Mouse (Mus musculus) lung, embryonic 14.5 days (tissue): ENCODE measurements at regions not wholly inside any gene's neighbourhood (a gene's known extent, or its start where the extent isn't known, plus 50 kb on each side); places are given as distances from the start of the nearest gene placed in this dataset.

ENCODE experiments used
- ATAC-seq: fragments of 200-750 bp; cut with Nextera tagmentation; 2 replicates; pipeline ENCODE4 v1.8.0; 2017; ENCODE audit warnings: mild to moderate bottlenecking, moderate TSS enrichment, moderate library complexity; ENCODE audit not compliant: insufficient read depth
- DNase-seq: peaks from one replicate; pipeline ENCODE4 v3.0.0-alpha.2; 2015
- H3K27ac ChIP-seq: fragments of 300-500 bp; sonication (generic); 2 replicates; pipeline ENCODE4 v1.5.1; 2014; ENCODE audit warnings: low read depth, mild to moderate bottlenecking, moderate library complexity
- H3K27me3 ChIP-seq: fragments of 300-500 bp; sonication (generic); 2 replicates; pipeline ENCODE4 v1.6.1; 2014; ENCODE audit warnings: low read length, control low read depth; ENCODE audit not compliant: insufficient read depth
- H3K36me3 ChIP-seq: fragments of 300-500 bp; sonication (generic); 2 replicates; pipeline ENCODE4 v1.6.1; 2014; ENCODE audit warnings: control low read depth; ENCODE audit not compliant: insufficient read depth
- H3K4me1 ChIP-seq: fragments of 300-500 bp; sonication (generic); 2 replicates; pipeline ENCODE4 v1.6.1; 2014; ENCODE audit warnings: antibody characterized with exemption, control low read depth; ENCODE audit not compliant: insufficient read depth
- H3K4me2 ChIP-seq: fragments of 300-500 bp; sonication (generic); 2 replicates; pipeline ENCODE4 v1.6.1; 2014; ENCODE audit warnings: mild to moderate bottlenecking
- H3K4me3 ChIP-seq: fragments of 300-500 bp; sonication (generic); 2 replicates; pipeline ENCODE4 v1.5.1; 2014; ENCODE audit warnings: low read depth, low read length
- H3K9ac ChIP-seq: fragments of 300-500 bp; sonication (generic); 2 replicates; pipeline ENCODE4 v1.6.1; 2014
- H3K9me3 ChIP-seq: fragments of 300-500 bp; sonication (generic); 2 replicates; pipeline ENCODE4 v1.6.1; 2016; ENCODE audit warnings: low read depth, low read length, control low read depth
- CTCF ChIP-seq: IDR thresholded peaks from 2 replicates; pipeline ENCODE4 v1.5.1; 2016; ENCODE audit warnings: antibody characterized with exemption, low read depth
- WGBS: fragments of 180-500 bp; shearing (Covaris S2); extraction: QIAGEN DNeasy Blood & Tissue Kit; methylation state at CpG from one replicate; pipeline ENCODE4 v1.1.7; 2014; 5-methylcytosine and 5-hydroxymethylcytosine counted together

GRCm38 (mm10) chr13:20725556-20725955 is 68.4 kb upstream of the Aoah start:
- no peak overlapping the region for H3K4me3 ChIP-seq
- DNase-seq (peak; percentile 16), ATAC-seq (no peak)
- no peaks in the 10 kb centered on the region for H3K4me1 ChIP-seq
- H3K4me2 ChIP-seq = no peak overlapping the region
- H3K9me3 ChIP-seq = no peaks in the 10 kb centered on the region
- H3K27ac ChIP-seq = no peak overlapping the region
- 42% methylated on average over 4 of the region's 4 CpGs for WGBS
- no peaks in the 10 kb centered on the region for H3K36me3 ChIP-seq
- no peak for TF ChIP-seq CTCF
- no peak overlapping the region for H3K9ac ChIP-seq
- no peaks in the 10 kb centered on the region for H3K27me3 ChIP-seq

DNA sequence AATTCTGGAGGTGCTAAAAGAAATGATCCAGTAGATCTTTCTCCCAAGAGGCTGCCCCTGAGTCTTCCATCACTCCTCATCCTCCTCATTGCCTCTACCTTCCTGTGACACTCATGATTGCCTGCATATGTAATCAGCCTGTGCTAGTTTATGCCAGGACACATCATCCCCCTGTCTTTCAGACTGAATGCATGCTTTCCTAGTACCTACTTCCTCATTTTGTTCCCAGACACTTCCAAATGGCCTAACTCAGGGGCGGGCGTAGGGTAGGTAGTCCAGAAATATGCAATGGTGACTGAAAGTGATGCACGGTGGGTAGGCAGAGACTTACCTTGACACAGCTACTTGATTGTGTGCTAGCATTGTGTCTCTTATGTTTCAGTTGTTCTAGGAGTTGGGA is 65.8 kb upstream of the Aoah start:
- Histone ChIP-seq H3K27ac (no peak overlapping the region), H3K36me3 (no peaks in the 10 kb centered on the region), H3K4me2 (no peak overlapping the region), H3K4me3 (no peak overlapping the region), H3K27me3 (no peaks in the 10 kb centered on the region), H3K9me3 (no peaks in the 10 kb centered on the region), H3K9ac (no peak overlapping the region), H3K4me1 (no peaks in the 10 kb centered on the region)
- 88% methylated on average over 3 of the region's 3 CpGs for WGBS
- no peak for ATAC-seq
- no peak for DNase-seq
- TF ChIP-seq CTCF = no peak

DNA sequence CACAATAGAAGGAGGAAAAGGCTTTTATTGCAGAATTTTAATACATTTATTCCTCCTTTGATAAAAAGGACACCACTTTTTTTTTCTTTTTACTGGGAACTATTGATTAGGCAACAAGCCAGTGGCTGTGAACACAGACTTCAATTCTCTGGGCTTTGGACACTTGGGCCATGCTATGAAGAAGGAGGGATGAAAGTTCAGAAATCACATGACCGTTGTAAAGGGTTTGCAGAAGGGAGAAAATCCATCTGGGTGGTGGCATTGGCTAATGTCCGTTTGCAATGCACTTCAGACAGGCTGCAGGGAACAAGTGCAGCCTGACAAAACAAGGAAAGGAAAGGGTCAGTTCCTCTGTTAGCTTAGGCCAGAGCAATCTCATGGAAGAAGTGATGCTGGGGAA is 60.9 kb upstream of the Aoah start:
- Histone ChIP-seq H3K4me3 (no peak overlapping the region), H3K4me2 (no peak overlapping the region), H3K9me3 (peaks cover 1% of the 10 kb centered on the region; the same call in 1 of the 2 replicates), H3K27me3 (no peaks in the 10 kb centered on the region), H3K4me1 (no peaks in the 10 kb centered on the region), H3K9ac (no peak overlapping the region), H3K27ac (no peak overlapping the region), H3K36me3 (no peaks in the 10 kb centered on the region)
- 44% methylated on average over 2 of the region's 2 CpGs for WGBS
- no peak for DNase-seq
- TF ChIP-seq CTCF = no peak
- no peak for ATAC-seq

DNA sequence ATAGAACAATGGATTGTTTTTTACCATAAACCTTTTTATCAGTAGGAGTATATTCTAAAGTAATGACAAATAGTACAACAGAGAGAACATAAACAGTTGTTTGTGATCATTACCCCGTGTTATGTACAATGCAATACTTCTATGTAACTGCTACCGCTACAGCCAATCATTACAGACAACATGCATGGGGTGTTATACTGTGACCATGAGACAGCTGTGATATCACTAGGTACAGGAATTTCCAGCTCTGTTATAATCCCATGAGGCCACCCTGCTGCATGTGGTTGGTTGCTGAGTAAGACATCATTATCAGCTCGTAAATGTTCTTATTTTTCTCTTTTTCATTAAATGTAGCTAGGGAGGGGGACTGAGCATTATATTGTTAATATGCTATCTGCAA is 59.6 kb upstream of the Aoah start:
- WGBS = 80% methylated on average over 3 of the region's 3 CpGs
- TF ChIP-seq CTCF = no peak
- Histone ChIP-seq H3K36me3 (no peaks in the 10 kb centered on the region), H3K9ac (no peak overlapping the region), H3K4me3 (no peak overlapping the region), H3K4me2 (no peak overlapping the region), H3K4me1 (no peaks in the 10 kb centered on the region), H3K9me3 (peaks cover 5% of the 10 kb centered on the region; the same call in 1 of the 2 replicates), H3K27ac (no peak overlapping the region), H3K27me3 (no peaks in the 10 kb centered on the region)
- ATAC-seq = no peak
- no peak for DNase-seq

DNA sequence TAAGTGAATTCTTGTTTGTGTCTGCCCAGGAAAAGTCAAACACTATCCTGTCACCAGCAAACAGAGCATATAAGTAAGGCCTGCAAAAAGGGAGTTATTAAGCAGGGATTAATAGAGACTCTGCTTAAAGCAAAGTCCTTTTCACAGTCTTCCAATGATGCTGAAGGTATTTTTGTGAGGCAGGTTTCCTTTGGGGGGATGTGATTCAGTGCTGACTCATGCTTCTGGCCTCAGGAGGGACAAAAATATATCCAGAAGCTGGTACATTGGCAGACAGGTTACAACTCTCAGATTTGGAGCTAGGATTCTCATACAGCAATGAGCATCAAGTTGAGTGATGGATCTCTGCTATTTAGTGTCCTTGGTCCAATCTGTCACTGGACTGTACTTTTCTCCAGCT is 57.3 kb upstream of the Aoah start:
- ATAC-seq (no peak), DNase-seq (no peak)
- H3K27me3 ChIP-seq = no peaks in the 10 kb centered on the region
- H3K9ac ChIP-seq = no peak overlapping the region
- H3K27ac ChIP-seq = no peak overlapping the region
- no peak for TF ChIP-seq CTCF
- no peaks in the 10 kb centered on the region for H3K4me1 ChIP-seq
- H3K9me3 ChIP-seq = peaks cover 5% of the 10 kb centered on the region; the same call in 1 of the 2 replicates
- H3K4me3 ChIP-seq = no peak overlapping the region
- no peaks in the 10 kb centered on the region for H3K36me3 ChIP-seq
- no peak overlapping the region for H3K4me2 ChIP-seq
